Mouse (Mus musculus) forebrain, embryonic 13.5 days (tissue): ENCODE measurements around the gene Eya3. TPM values are rescaled to one million over a fixed set of nuclear protein-coding genes. Genes with fewer than 3 reads are reported as not detected.

Experiments used
- ATAC-seq: fragments of 200-750 bp; cut with Nextera tagmentation; 2 replicates; pipeline ENCODE4 v1.8.0; 2017
- H3K27ac ChIP-seq: fragments of 300-500 bp; sonication (generic); 2 replicates; pipeline ENCODE4 v1.5.1; 2015; ENCODE audit warnings: inconsistent platforms, mild to moderate bottlenecking, moderate library complexity
- H3K27me3 ChIP-seq: fragments of 300-500 bp; sonication (generic); 2 replicates; pipeline ENCODE4 v1.6.1; 2015; ENCODE audit warnings: mild to moderate bottlenecking, inconsistent platforms
- H3K36me3 ChIP-seq: fragments of 300-500 bp; sonication (generic); 2 replicates; pipeline ENCODE4 v1.6.1; 2015; ENCODE audit warnings: mild to moderate bottlenecking, inconsistent platforms; ENCODE audit not compliant: poor library complexity, severe bottlenecking
- H3K4me1 ChIP-seq: fragments of 300-500 bp; sonication (generic); 2 replicates; pipeline ENCODE4 v1.6.1; 2015; ENCODE audit warnings: inconsistent platforms
- H3K4me2 ChIP-seq: fragments of 300-500 bp; sonication (generic); 2 replicates; pipeline ENCODE4 v1.6.1; 2015; ENCODE audit warnings: inconsistent platforms, mild to moderate bottlenecking, moderate library complexity
- H3K4me3 ChIP-seq: fragments of 300-500 bp; sonication (generic); 2 replicates; pipeline ENCODE4 v1.5.1; 2015; ENCODE audit warnings: mild to moderate bottlenecking, inconsistent platforms
- H3K9ac ChIP-seq: fragments of 300-500 bp; sonication (generic); 2 replicates; pipeline ENCODE4 v1.6.1; 2015; ENCODE audit warnings: mild to moderate bottlenecking, inconsistent platforms
- H3K9me3 ChIP-seq: fragments of 300-500 bp; sonication (generic); replicated peaks from 2 replicates; pipeline ENCODE4 v1.6.1; 2016; ENCODE audit warnings: inconsistent platforms
- WGBS: fragments of 180-500 bp; shearing (Covaris S2); methylation state at CpG from one replicate; pipeline ENCODE4 v1.1.7; 2015; 5-methylcytosine and 5-hydroxymethylcytosine counted together
- polyA plus RNA-seq: library from polyadenylated mRNA; unstranded; fragments of >200 nt; fragmentation: Nextera tagmentation; extraction: Ambion mirVana; gene quantifications from 2 replicates; pipeline ENCODE4 v1.2.1, GENCODE M21; 2015

Eya3 gene
- polyA plus RNA-seq, 1 experiment from 2014 or later: 24.1 TPM

- Histone ChIP-seq H3K9ac (no peak overlapping the region), H3K27ac (no peak overlapping the region), H3K27me3 (no peaks in the 10 kb centered on the region), H3K9me3 (no peaks in the 10 kb centered on the region), H3K4me1 (peaks cover 18% of the 10 kb centered on the region; the same call in 1 of the 2 replicates), H3K4me3 (no peak overlapping the region), H3K36me3 (0 out of 2 replicates have a peak, but pooled peaks cover 4% of the 10 kb centered on the region), H3K4me2 (no peak overlapping the region)
- WGBS: 52% methylated on average over 4 of the region's 4 CpGs
- ATAC-seq: no peak
These were observed 14.1 kb downstream of the Eya3 start for GRCm38 (mm10) chr4:132652842-132653241.

- no peak overlapping the region for H3K4me2 ChIP-seq
- 41% methylated on average over 3 of the region's 3 CpGs for WGBS
- no peak for ATAC-seq
These were observed 15.0 kb downstream of the Eya3 start for GRCm38 (mm10) chr4:132653799-132654198.

DNA sequence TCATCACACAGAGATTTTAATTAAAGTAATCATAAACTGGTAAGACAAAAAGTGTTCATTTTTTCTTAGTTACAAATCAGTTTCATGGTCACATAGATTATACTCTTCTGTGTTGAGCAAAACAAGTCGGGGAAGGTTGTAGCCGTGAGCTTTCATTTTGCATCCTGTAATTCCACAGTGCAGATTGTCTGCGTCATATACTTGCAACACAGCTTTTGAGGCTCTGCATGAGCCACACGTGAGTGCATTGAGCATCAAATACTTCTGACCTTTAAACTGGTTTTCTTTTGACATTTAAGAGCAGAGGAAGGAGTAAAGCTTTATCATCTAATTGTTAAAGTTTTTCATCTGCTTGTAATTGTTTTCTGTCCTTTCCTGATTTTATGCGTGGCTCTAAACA is 16.5 kb downstream of the Eya3 start:
- Histone ChIP-seq H3K9ac (no peak overlapping the region), H3K4me2 (no peak overlapping the region), H3K36me3 (peaks cover 16% of the 10 kb centered on the region), H3K27ac (no peak overlapping the region), H3K4me3 (no peak overlapping the region), H3K27me3 (no peaks in the 10 kb centered on the region), H3K9me3 (no peaks in the 10 kb centered on the region), H3K4me1 (peaks cover 18% of the 10 kb centered on the region; the same call in 1 of the 2 replicates)
- WGBS: 70% methylated on average over 5 of the region's 5 CpGs
- no peak for ATAC-seq

More at GRCm38 (mm10) chr4:132653799-132654198, 15.0 kb downstream of the Eya3 start:
- H3K4me1 ChIP-seq: peaks cover 18% of the 10 kb centered on the region; the same call in 1 of the 2 replicates
- H3K9ac ChIP-seq: no peak overlapping the region
- H3K27me3 ChIP-seq: no peaks in the 10 kb centered on the region
- no peaks in the 10 kb centered on the region for H3K9me3 ChIP-seq
- H3K36me3 ChIP-seq: peaks cover 12% of the 10 kb centered on the region
- no peak overlapping the region for H3K4me3 ChIP-seq
- H3K27ac ChIP-seq: no peak overlapping the region

- Histone ChIP-seq H3K4me1 (peaks cover 8% of the 10 kb centered on the region; the same call in 1 of the 2 replicates), H3K9me3 (no peaks in the 10 kb centered on the region)
These were observed 20.3 kb downstream of the Eya3 start for GRCm38 (mm10) chr4:132659106-132659505.

GRCm38 (mm10) chr4:132672697-132673096 is 33.9 kb downstream of the Eya3 start:
- Histone ChIP-seq H3K9ac (no peak overlapping the region), H3K4me1 (no peaks in the 10 kb centered on the region), H3K36me3 (peaks cover 70% of the 10 kb centered on the region), H3K9me3 (no peaks in the 10 kb centered on the region), H3K27me3 (no peaks in the 10 kb centered on the region), H3K27ac (no peak overlapping the region), H3K4me3 (no peak overlapping the region), H3K4me2 (no peak overlapping the region)
- WGBS: 96% methylated on average over 5 of the region's 5 CpGs
- no peak for ATAC-seq

More at GRCm38 (mm10) chr4:132659106-132659505, 20.3 kb downstream of the Eya3 start:
- Histone ChIP-seq H3K36me3 (peaks cover 34% of the 10 kb centered on the region), H3K27ac (no peak overlapping the region), H3K4me2 (no peak overlapping the region), H3K27me3 (no peaks in the 10 kb centered on the region), H3K4me3 (no peak overlapping the region), H3K9ac (no peak overlapping the region)
- no peak for ATAC-seq
- 84% methylated on average over 7 of the region's 7 CpGs for WGBS

DNA sequence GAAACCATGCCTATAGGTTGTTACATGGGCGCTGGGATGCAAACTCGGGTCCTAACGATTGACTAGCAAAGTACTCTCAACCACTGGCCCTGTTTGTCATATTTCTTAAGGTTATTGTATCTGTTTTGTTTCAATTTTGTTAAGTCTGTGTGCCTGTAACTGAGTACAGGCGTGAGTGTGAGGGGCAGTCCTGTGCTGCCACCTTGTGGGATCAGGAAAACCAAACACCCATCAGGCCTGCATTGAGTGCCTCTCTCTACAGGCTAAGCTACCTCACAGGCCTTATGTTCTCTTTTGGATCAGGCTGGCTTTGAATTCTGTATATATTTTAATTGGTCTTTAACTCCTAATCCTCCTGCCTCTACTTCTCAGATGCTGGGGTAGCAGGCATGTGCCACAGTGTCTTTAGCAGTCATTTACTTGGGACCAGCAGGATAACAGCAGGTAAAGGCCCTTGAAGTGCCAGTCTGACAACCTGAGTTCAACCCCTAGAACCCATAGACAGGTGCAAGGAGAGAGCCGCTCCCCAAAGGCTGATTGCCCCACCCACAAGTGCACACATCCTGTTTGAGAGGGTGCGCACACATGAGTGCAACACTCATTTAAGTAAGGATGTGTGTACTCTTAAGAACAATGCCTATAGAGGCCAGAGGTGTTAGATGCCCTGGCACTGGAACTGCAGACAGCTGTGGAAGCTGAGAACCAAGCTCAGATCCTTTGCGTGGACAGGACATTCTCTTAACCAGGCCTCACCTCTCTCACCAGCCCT is 38.2 kb downstream of the Eya3 start:
- Histone ChIP-seq H3K27ac (no peak overlapping the region), H3K27me3 (no peaks in the 10 kb centered on the region), H3K9me3 (no peaks in the 10 kb centered on the region), H3K36me3 (peaks cover 62% of the 10 kb centered on the region), H3K4me1 (no peaks in the 10 kb centered on the region), H3K9ac (no peak overlapping the region), H3K4me2 (no peak overlapping the region), H3K4me3 (no peak overlapping the region)
- no peak for ATAC-seq
- 85% methylated on average over 7 of the region's 7 CpGs for WGBS

GRCm38 (mm10) chr4:132689634-132690033 is 50.8 kb downstream of the Eya3 start:
- no peak for ATAC-seq
- Histone ChIP-seq H3K4me2 (no peak overlapping the region), H3K9me3 (no peaks in the 10 kb centered on the region), H3K36me3 (peaks cover 54% of the 10 kb centered on the region), H3K9ac (no peak overlapping the region), H3K4me1 (no peaks in the 10 kb centered on the region), H3K4me3 (no peak overlapping the region), H3K27me3 (no peaks in the 10 kb centered on the region), H3K27ac (no peak overlapping the region)
- 73% methylated on average over 2 of the region's 2 CpGs for WGBS

- Histone ChIP-seq H3K4me3 (no peak overlapping the region), H3K9me3 (no peaks in the 10 kb centered on the region), H3K9ac (no peak overlapping the region), H3K4me1 (no peaks in the 10 kb centered on the region), H3K27me3 (no peaks in the 10 kb centered on the region), H3K4me2 (no peak overlapping the region), H3K36me3 (peaks cover 67% of the 10 kb centered on the region), H3K27ac (no peak overlapping the region)
- ATAC-seq: no peak
- 90% methylated on average over 3 of the region's 3 CpGs for WGBS
These were observed 54.6 kb downstream of the Eya3 start for GRCm38 (mm10) chr4:132693366-132693765.

GRCm38 (mm10) chr4:132702076-132702475 is 63.3 kb downstream of the Eya3 start:
- 99% methylated on average over 5 of the region's 5 CpGs for WGBS
- no peak overlapping the region for H3K9ac ChIP-seq
- H3K9me3 ChIP-seq: no peaks in the 10 kb centered on the region
- H3K4me1 ChIP-seq: no peaks in the 10 kb centered on the region
- H3K4me2 ChIP-seq: no peak overlapping the region
- H3K27me3 ChIP-seq: no peaks in the 10 kb centered on the region
- ATAC-seq: no peak
- peaks cover 85% of the 10 kb centered on the region for H3K36me3 ChIP-seq
- H3K27ac ChIP-seq: no peak overlapping the region
- no peak overlapping the region for H3K4me3 ChIP-seq

- H3K27ac ChIP-seq: no peak overlapping the region
- no peak for ATAC-seq
- no peak overlapping the region for H3K4me2 ChIP-seq
- WGBS: 92% methylated on average over 8 of the region's 8 CpGs
- H3K27me3 ChIP-seq: no peaks in the 10 kb centered on the region
- H3K9ac ChIP-seq: no peak overlapping the region
- no peaks in the 10 kb centered on the region for H3K4me1 ChIP-seq
- no peaks in the 10 kb centered on the region for H3K9me3 ChIP-seq
- H3K36me3 ChIP-seq: peaks cover 89% of the 10 kb centered on the region
- no peak overlapping the region for H3K4me3 ChIP-seq
These were observed 68.1 kb downstream of the Eya3 start for GRCm38 (mm10) chr4:132706885-132707284.

GRCm38 (mm10) chr4:132713181-132713580 is 74.4 kb downstream of the Eya3 start:
- peaks cover 72% of the 10 kb centered on the region for H3K36me3 ChIP-seq
- no peak overlapping the region for H3K9ac ChIP-seq
- no peaks in the 10 kb centered on the region for H3K9me3 ChIP-seq
- H3K4me3 ChIP-seq: no peak overlapping the region
- ATAC-seq: no peak
- H3K27me3 ChIP-seq: no peaks in the 10 kb centered on the region
- no peak overlapping the region for H3K27ac ChIP-seq
- 96% methylated on average over 7 of the region's 7 CpGs for WGBS
- no peak overlapping the region for H3K4me2 ChIP-seq
- no peaks in the 10 kb centered on the region for H3K4me1 ChIP-seq

DNA sequence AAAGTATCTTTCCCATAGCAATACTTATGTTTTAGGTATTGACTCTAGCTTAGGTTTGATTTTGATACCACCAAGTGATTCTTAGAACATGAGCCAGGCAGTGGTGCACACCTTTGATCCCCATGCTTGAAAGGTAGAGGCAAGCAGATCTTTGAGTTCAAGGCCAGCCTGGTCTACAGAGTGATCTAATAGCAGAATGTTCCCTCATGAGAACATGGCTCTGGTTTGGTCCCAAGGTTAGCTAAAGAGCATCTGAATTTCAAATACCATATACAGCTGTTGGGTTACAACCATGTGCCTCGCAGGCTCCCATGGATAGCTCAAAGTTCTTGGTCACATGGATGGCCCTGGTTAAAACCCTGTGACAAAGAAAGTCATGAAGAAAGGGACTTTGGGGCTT is 79.5 kb downstream of the Eya3 start:
- Histone ChIP-seq H3K4me2 (no peak overlapping the region), H3K27me3 (no peaks in the 10 kb centered on the region), H3K36me3 (peaks cover 74% of the 10 kb centered on the region), H3K4me1 (no peaks in the 10 kb centered on the region), H3K27ac (no peak overlapping the region), H3K9ac (no peak overlapping the region), H3K9me3 (no peaks in the 10 kb centered on the region), H3K4me3 (no peak overlapping the region)
- ATAC-seq: no peak
- 92% methylated on average over 1 of the region's 1 CpGs for WGBS

- peaks cover 28% of the 10 kb centered on the region for H3K36me3 ChIP-seq
- H3K9ac ChIP-seq: no peak overlapping the region
- no peaks in the 10 kb centered on the region for H3K27me3 ChIP-seq
- no peak overlapping the region for H3K4me3 ChIP-seq
- ATAC-seq: no peak
- H3K9me3 ChIP-seq: no peaks in the 10 kb centered on the region
- no peak overlapping the region for H3K27ac ChIP-seq
- H3K4me1 ChIP-seq: peaks cover 9% of the 10 kb centered on the region
- WGBS: 92% methylated on average over 8 of the region's 8 CpGs
- H3K4me2 ChIP-seq: no peak overlapping the region
These were observed 89.4 kb downstream of the Eya3 start for GRCm38 (mm10) chr4:132728233-132728632.
